In the genomic region with DNA sequence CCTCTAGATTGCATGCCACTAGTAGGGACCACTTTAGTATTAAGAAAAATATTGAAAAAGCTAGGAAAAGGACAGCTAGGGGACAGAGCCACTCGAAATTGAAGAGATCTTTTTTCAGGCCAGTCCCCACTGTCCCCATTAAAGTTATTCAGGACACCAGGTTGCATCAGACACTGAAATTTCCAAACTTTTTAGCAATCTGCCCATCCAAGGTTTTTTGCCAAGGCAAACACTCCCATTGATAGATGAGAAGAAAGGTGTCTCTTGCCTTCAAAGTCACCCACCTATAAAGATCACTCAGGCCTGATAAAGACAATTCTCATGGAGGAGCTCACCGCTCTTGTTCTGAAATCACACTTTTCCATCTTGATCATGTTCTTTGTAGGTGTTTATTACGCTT, we compare ENCODE assay signal across 25 mouse cellular contexts.
"Had no signal": no experiment of that assay in that cellular context is flagged by ENCODE, and none has a peak within 500 bp of the region (broad histone marks: within the 10 kb centered on the region; RNA-seq: fewer than 3 reads in every experiment).

No protein-coding gene starts in this region.

- H3K4me2 ChIP-seq: heart, embryonic 12.5 days; hindbrain, embryonic 12.5 days; hindbrain, embryonic 14.5 days; intestine, embryonic 15.5 days; limb, embryonic 12.5 days had no signal

- H3K9ac ChIP-seq: heart, embryonic 12.5 days; hindbrain, embryonic 12.5 days; hindbrain, embryonic 14.5 days; intestine, embryonic 15.5 days; limb, embryonic 12.5 days; liver, embryonic 14.5 days had no signal

- ATAC-seq: hindbrain, embryonic 16.5 days; inflammation-experienced regulatory T-cells, adult 6 months; intestine, embryonic 15.5 days; intestine, postnatal 0 days had no signal

- H3K9me3 ChIP-seq: heart, embryonic 10.5 days; heart, embryonic 12.5 days; hindbrain, embryonic 10.5 days; hindbrain, embryonic 12.5 days; intestine, embryonic 15.5 days; limb, embryonic 10.5 days; limb, embryonic 12.5 days had no signal

- H3K4me1 ChIP-seq: intestine, embryonic 15.5 days had no signal

- H3K36me3 ChIP-seq: heart, embryonic 10.5 days; heart, embryonic 12.5 days; hindbrain, embryonic 10.5 days; hindbrain, embryonic 12.5 days; intestine, embryonic 15.5 days; limb, embryonic 10.5 days; limb, embryonic 12.5 days had no signal

- H3K27ac ChIP-seq: heart, embryonic 10.5 days; hindbrain, embryonic 10.5 days; hindbrain, embryonic 12.5 days; hindbrain, embryonic 14.5 days; intestine, embryonic 15.5 days; layer of hippocampus, adult 2 months; left cerebral cortex, adult 2 months; limb, embryonic 10.5 days; limb, embryonic 12.5 days; liver, embryonic 14.5 days had no signal

- H3K27me3 ChIP-seq: heart, embryonic 12.5 days; hindbrain, embryonic 12.5 days; intestine, embryonic 15.5 days; limb, embryonic 12.5 days had no signal

- H3K4me3 ChIP-seq: heart, embryonic 10.5 days; heart, embryonic 12.5 days; hindbrain, embryonic 10.5 days; hindbrain, embryonic 12.5 days; intestine, embryonic 15.5 days; layer of hippocampus, adult 2 months; left cerebral cortex, adult 2 months; limb, embryonic 10.5 days; limb, embryonic 12.5 days had no signal

- DNase-seq: gastrocnemius, postnatal 14 days; gastrocnemius, postnatal 36 days; heart, adult 18-20 months; heart, postnatal 10 days; heart, postnatal 4 days; kidney, adult 18-20 months; kidney, adult 8-10 months; kidney, postnatal 10 days; kidney, postnatal 25 days; kidney, postnatal 4 days; liver had no signal
